Mouse (Mus musculus) embryo, embryonic 10 days (tissue): ENCODE measurements at regions not wholly inside any gene's neighbourhood (a gene's known extent, or its start where the extent isn't known, plus 50 kb on each side); places are given as distances from the start of the nearest gene placed in this dataset.
"Not testable (repeated sequence)": the region's sequence is repeated elsewhere in the genome, so short reads cannot be mapped to it uniquely, and the experiment has no call there.

Source experiments
- DNase-seq: peaks from one replicate; pipeline ENCODE4 v3.0.0-alpha.2; 2015; ENCODE audit warnings: low spot score

DNA sequence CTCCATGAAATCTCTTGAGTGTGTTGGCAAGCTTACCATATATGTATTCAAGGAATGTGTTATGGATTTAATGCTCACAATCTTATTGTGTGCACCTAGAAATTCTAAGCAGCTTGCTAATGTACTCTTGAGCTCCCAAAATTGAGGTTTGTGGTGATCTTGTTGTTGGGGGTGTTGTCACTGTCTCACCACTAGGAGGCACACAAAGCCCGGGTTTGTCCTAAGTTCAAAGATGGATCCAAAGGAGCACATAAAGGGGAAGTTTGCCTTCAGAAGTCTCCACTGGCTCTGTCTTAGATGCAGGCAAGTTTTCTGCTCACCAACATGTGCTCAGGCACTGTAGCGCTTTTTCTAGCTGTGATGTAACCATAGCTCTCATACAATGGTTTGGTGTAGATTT is 151.8 kb downstream of the Mrgpra4 start:
- DNase-seq = peak; percentile 24

- DNase-seq = no peak
Observed at GRCm38 (mm10) chr7:47781373-47781772, 180.2 kb upstream of the Mrgpra3 start.

DNA sequence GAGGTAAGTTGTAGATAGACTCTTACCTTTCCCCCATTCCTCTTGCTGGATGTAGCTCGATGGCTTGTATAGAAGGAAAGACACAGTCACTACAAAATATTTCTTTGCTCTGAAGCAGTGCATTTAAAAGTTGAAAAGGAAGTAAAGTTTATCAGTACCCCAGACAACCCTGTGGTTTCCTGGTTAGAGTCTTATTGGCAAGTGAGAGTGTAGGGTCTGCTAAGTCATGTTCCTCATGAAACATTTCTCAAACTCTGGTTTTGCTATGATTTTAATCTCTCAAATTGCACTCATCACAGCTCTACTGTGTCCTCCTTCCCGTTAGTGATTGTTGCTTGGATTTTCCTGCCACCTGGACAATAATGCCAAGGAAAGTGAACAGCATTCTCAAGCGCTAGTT is 146.4 kb upstream of the Mrgpra3 start:
- DNase-seq = no peak

DNA sequence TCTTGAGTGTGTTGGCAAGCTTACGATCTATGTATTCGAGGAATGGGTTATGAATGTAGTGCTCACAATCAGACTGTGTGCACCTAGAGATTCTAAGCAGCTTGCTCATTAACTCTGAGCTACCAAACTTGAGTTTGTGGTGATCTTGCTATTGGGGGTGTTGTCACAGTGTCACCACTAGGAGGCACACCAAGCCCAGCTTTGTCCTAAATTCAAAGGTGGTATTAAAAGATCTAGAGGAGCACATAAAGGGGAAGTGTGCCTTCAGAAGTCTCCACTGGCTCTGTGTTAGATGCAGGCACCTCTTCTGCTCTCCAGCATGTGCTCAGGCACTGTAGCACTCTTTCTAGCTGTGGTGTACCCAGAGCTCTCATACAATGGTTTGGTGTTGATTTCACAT is 138.9 kb upstream of the Mrgpra3 start:
- DNase-seq = not testable (repeated sequence)

- DNase-seq = no peak
Observed at GRCm38 (mm10) chr7:47691121-47691520, 89.9 kb upstream of the Mrgpra3 start.

- DNase-seq = no peak
Observed at GRCm38 (mm10) chr7:47676999-47677398, 75.8 kb upstream of the Mrgpra3 start.
